Mouse (Mus musculus): ENCODE results near the gene Zfp189. TPM values are rescaled to one million over a fixed set of nuclear protein-coding genes. Genes with fewer than 3 reads are reported as not detected.
"Not testable (repeated sequence)": the region's sequence is repeated elsewhere in the genome, so short reads cannot be mapped to it uniquely, and the experiment has no call there.

Gene Zfp189
- polyA plus RNA-seq (2012; rRNA removed) = 3.3 and 3.6 TPM in 2 replicates

DNA sequence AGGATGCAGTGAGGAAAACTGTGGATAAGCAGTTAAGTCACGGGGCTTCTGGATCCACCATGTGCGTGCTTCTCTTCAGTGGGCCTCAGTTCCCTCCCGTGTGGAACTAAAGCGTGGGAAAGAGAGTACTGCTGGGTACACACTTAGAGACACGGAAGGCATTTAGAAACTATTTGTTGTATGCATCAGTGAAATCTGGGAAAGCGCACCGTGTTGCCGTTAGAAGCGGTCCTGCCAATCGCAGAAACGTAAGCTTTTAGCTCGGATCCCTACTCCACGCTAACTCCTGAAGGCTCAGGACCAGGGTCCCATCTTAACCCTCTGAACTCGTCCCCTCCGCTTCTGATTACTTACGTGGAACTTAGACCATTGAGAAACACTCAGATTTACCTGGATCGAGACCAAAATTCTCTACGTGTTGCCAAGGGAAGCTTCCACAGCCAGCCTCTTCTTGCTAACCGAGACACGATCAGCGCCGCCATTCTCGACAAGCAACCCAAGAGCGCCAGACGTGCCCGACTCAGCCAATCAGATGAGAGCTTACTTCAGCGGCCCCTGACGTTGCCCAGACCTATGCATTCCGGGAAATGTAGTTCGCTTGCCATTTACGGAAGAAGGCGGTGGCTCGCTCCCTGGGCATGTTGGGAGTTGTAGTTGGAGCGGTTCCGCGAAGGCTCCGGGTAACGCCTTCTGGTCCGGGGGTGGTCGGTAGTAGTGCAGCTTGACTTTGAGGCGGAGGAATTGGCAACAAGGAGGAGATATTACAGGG is at the start of gene Zfp189, which contains the start of gene Mrpl50:
Gene Zfp189 (plus strand): TSS at position 605 of the 769 bp plus-strand sequence.
Gene Mrpl50 (minus strand): TSS at position 522 of the 769 bp plus-strand sequence.
- peak; percentile 97 to 98 for DNase-seq (ENCODE audit: extremely low spot score in 1 of 2, low spot score in 1 of 2)

DNA sequence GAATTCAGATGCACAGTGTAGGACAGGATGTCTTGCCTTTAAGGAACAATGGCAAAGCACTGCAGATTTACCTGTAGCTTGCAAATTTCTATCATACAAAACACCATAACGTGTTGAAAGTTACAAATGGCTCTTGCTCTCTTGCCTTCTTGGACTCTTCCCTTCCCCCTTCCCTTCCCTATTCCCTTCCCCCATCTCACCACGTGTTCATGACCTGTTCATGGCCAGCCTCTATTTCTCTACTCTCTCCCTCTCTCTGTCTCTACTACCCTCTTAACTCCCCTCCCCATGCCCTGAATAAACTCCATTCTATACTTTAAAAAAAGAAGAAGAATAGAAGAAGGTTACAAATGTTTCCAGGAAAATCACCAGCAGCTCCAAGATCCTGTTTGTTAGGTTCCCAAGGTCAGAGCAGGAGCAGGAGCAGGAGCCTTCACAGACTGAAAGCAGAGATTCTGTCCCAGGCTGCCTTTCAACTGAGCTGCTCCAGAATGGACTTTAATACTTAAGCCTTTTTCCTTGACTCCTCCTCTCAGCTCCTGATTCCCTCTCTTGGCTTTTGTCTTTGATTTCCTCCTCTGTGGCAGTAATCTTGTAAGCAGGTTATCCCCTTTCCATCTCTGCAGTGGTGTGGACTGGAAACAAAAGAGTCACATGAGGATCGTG is 47.4 kb upstream of the Zfp189 start, which contains the start of gene Acnat1:
Gene Acnat1 (minus strand): TSS at position 478 of the 666 bp plus-strand sequence.
- no peak for DNase-seq (ENCODE audit: extremely low spot score in 1 of 2, low spot score in 1 of 2)

DNA sequence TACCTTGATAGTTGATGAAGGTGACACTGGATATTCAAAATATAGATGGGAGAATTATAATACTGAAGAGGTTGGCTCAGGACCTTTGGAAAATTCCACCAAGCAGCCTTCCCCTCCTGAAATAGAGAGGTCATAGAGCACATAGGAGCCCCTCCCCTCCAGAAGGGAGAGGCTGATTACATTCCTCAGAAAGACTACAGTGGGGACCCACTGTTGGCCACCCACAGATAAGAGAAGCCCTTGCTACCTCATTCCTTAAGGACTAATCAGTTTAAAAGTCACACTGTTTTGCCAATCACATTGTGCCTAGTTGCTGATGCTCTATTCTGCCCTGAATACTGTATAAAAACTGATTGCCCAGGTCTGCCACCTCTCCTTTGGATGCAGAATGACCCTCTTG is 46.4 kb upstream of the Zfp189 start:
- no peak for DNase-seq (ENCODE audit: extremely low spot score in 1 of 2, low spot score in 1 of 2)

DNA sequence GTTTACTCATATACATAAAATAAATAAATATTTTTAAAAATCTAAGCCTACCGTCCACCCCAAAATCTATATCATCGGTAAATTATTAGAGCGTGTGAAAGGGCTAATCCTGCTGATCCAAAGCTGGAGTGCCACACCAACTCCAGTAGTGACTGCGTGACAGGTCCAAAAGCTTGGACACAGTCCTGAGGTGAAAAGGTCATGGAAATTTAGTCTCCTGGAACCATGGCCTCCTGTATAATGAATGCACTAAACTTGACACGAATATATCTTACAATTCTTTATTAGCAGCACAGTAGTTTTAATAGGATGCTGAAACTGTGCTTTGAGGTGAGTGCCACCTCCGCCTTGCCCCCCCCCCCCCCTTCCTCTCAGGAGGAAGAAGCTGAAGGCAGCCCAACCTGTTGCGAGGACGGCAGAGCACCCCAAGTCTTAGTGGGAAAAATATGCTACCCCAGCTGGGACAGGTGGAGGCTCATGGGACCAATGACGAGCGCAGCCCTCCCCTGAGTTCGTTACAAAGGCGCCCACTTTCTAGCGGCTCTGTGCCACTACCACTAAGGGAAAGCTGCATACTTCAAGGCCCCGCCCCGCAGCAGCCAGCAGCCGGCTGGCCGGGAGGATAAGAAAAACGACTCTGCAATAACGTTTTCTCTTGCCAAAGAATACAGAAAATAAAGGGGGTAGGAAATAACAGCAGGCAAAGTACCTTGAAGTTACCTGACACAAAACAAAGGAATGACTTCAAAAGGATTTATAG is 42.7 kb upstream of the Zfp189 start:
- no peak for DNase-seq (ENCODE audit: extremely low spot score in 1 of 2, low spot score in 1 of 2)

DNA sequence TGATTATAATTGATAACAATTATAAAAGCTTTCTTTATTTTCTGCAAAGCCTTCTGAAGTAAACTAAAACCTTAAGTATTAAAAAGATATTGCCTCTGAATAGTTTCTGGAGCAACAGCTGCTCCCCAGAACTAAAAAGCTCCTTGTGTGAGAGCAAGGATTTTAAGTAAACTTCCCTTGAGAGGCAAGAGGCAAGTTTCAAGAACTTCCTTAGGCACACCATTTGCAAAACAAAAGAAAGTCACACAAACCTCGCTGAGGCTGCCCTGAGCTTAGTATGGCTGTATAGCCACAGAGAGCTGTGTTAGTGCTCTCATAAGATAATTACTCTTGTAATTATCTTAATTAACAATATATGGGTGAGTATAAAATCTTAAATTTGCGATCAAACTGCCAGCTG is 41.9 kb upstream of the Zfp189 start:
- not testable (repeated sequence) for DNase-seq (ENCODE audit: extremely low spot score in 1 of 2, low spot score in 1 of 2)

DNA sequence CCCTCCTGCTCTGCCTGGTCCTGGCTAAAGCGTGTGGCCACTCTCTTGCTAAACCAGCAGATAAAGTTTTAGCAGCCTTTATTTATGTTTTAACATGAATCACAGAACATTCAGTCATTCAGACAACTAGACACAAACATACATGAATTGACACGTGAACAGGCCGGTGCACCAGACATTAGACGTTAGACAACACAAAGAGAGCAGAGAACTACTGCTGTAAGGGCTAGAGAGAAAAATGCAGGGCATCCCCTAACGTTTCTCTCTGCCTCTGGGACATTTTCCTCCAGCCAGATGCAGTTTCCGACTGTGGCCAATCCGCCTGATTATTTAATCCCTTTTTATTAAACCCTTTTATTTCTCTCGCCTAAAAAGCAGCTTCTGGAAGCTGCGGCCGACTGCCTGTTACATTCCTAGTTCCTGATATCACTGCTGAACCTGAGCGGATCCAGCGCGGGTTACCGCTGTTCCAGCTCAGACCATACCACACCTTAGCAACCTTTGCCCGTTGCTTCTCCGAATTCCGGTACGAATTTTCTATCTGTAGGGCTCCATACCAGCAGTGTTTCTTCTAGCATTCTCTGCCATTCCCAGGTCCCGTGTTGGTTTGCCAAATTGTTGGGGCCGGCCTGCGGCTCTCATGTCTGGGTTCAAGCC is 40.7 kb upstream of the Zfp189 start:
- no peak for DNase-seq (ENCODE audit: extremely low spot score in 1 of 2, low spot score in 1 of 2)

DNA sequence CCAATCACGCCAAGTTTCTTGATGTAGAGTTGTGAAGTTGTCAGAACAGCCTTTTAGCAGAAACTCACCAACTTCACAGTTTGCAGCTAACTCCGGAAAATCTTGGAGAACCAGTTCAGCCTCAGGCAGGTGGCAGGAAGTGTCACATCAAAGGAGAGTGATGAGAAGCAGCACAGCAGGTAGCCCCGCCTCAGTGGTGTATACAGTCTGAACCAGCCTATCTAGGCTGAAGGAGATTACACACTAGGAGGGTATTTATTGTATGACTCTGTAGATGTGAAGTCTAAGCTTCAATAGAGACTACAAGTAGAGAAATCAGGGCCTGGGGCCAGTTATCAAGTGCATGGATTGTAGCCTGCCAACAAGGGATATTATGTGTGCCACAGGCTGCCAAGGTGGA is 40.1 kb upstream of the Zfp189 start:
- no peak for DNase-seq (ENCODE audit: extremely low spot score in 1 of 2, low spot score in 1 of 2)

DNA sequence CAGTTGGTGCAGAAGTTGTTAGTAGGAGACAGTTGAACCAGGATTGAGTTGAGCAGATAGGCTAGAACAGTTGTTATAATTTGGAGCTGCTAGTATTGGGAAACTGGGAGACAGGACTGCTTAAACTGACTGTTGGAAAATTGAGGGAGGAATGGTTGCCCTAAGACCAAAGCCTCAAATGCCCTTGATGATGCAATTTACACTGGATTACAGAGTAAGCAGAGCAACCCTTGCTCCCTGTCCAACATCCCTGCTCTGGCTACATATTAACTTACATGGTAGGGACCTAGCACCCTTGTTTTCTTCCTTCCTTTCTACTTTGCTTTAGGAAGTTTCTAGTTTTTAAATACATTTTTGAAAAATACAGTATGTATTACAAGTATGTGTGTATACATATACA is 35.5 kb upstream of the Zfp189 start:
- no peak for DNase-seq (ENCODE audit: extremely low spot score in 1 of 2, low spot score in 1 of 2)

DNA sequence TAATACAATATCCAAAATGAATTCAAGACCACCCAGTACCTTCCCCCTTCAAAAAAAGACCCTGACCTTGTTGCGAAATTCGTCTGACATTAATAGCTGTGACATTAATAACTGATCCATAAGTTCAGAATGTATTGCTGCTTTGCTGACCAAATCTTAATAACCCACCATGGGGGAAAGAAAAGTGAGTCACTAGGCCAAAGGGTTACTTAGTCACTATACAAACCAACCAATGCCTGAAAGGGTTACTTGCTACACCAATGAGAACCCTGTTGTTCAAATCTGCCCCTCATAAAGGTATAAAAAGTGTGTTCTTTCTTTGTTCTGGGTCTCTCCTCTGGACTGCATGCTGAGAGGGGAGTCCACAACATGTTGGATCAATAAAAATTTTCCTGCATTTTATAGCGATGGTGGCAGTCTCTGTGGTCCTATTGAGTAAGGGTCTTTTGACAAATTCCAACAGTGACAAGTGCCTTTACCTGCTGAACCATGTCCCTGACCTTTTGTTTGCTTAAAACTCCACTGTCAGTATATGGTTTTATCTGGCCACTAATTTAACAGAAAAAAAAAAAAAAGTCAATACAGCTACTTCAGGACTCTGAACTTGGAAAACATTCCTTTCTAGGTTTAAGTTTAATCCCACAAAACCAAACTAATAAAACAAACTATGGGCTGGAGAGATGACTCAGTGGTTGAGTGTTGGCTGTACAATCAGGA is 34.9 kb upstream of the Zfp189 start:
- not testable (repeated sequence) for DNase-seq (ENCODE audit: extremely low spot score in 1 of 2, low spot score in 1 of 2)

DNA sequence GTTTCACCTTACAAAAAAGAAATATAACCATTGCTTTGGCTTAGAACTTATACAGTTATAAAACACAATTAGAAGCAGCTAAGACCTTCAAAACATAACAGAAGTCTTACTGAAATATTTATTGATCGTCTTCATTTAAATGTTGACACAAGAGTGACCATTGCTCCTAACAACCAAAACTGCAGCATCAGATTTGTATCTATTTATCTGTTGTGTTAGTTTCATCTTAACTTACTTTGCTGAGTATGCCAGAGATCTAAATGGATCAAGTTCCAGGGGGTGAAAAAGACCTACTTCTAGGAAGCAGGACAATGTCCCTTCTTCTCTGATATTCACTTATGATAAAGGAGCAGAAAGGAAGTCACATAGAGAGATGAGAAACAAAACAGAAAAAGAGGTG is 17.4 kb upstream of the Zfp189 start:
- no peak for DNase-seq (ENCODE audit: extremely low spot score in 1 of 2, low spot score in 1 of 2)

DNA sequence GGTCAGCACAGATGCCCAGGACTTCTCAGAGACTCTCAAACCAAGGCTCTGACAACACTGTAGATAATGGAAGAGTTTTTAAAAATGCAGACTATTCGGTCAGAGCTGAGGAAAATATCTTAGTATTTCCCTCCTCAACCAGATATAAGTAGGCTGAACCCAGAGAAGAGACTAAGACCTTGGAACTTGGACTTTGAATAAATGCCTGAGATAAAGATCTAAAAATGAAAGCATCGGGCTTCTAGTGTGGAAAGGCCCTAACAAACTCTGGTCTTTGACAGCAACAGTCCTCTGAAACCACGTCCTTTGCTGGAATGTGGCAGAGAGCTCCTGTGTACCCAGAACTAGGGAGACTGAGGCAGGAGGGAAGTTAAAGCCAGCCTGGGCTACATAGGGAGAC is 14.6 kb upstream of the Zfp189 start, which contains the start of gene Baat:
Gene Baat (minus strand): TSS at position 172 of the 400 bp plus-strand sequence.
- DNase-seq (ENCODE audit: extremely low spot score in 1 of 2, low spot score in 1 of 2) = no peak

DNA sequence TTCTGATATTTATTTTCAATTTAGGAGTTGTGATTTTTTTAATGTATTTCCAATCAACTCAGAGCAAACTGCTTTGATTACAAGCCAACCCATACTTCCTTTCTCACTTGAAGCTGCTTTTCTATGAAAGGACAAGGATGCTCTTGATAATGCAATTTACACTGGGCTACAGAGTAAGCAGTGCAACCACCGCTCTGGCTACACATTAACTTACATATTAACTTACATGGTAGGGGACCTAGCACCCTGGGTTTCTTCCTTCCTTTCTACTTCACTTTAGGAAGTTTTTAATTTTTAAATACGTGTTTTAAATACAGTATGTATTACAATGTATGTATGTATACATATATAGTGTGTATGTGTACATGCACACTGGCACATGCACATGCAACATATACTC is 11.8 kb upstream of the Zfp189 start:
- DNase-seq (ENCODE audit: extremely low spot score in 1 of 2, low spot score in 1 of 2) = no peak

DNA sequence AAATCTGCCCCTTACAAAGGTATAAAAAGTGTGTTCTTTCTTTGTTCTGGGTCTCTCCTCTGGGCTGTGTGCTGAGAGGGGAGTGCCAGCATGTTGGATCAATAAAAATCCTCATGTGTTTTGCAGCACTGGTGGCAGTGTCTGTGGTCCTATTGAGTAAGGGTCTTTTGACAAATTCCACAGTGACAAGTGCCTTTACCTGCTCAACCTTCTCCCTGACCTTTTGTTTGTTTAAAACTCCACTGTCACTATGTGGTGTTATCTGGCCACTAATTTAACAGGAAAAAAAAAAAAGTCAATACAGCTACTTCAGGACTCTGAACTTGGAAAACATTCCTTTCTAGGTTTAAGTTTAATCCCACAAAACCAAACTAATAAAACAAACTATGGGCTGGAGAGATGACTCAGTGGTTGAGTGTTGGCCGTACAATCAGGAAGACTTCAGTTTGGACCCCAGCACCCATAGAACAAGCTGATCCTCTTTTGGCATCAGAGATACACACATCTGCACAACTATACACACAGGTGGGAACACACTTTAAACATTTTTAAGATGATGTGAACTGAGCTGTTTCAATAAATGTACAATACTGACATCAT is 10.6 kb upstream of the Zfp189 start:
- not testable (repeated sequence) for DNase-seq (ENCODE audit: extremely low spot score in 1 of 2, low spot score in 1 of 2)

DNA sequence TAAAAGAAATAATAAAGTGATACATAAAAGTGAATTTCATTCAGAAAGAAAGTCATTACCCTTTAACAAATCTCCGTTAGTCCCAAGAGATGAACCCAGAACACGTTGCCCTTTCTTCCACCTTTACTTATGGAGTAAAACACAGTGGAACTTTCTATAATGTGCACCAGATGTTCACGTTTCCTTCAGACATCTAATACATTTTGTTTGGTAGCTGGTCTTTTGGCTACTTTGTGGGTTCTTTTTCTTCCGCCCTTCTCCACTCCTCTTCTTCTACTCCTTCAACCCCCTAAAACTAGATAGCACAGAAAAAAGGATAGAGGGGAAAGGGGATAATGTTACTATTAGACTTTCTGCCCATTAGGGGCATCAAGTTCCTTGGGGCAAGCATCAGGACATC is 8.3 kb upstream of the Zfp189 start:
- no peak for DNase-seq (ENCODE audit: extremely low spot score in 1 of 2, low spot score in 1 of 2)

DNA sequence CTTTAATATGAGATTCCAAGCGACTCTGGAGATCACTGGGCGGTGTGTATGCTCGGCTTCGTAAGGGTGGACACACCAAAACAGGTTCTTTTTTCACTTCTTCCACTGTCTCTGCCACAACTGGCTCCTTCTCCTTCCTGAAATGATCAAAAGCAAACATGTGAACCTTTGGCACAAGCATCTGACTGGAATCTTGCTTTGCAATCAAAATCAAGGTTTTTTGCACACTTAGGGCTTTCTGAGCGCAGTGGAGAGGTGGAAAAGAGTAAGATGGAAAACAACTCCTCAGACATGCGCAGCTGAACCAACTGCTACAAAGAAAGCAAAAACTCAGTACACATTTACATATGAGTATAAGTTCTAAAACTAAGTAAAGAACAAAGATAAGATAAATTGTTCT is 6.5 kb upstream of the Zfp189 start:
- no peak for DNase-seq (ENCODE audit: extremely low spot score in 1 of 2, low spot score in 1 of 2)

DNA sequence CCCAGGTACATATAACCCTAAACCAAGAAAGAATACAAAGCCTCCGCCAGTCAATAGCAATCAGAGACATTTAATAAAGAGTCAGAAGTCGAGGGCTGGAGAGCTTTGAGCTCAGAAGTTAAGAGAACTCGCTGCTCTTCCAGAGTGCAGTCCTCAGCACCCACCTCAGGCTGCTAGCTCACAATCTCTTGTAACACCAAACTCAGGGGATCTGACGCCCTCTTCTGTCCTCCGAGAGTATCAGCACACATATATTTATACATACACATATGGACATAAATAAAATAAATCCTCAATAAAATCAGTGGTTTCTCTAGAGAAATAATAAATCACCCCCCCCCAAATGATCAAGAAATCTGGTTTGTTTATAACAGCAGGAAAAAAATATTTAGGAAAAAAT is 1.5 kb upstream of the Zfp189 start:
- DNase-seq (ENCODE audit: extremely low spot score in 1 of 2, low spot score in 1 of 2) = no peak

DNA sequence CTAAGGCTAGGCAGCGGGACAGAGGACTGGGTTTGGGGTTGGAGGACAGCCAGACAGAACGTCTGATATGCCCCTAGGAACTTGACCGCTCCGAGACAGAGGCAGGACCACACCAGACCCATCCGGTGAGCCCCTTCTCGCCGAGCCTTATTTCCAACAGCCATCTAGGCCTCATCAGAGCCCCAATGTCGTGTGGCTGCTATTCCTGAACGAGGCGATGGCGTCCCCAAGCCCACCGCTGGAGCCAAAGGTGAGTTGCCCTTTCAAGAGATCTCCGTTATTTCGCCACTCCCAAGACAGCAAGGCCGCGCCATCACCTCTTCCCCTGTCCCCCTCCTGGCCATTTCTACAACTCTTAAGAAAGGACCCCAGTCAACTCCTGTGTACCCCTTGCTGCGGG is 370 bp downstream of the Zfp189 start:
- DNase-seq (ENCODE audit: extremely low spot score in 1 of 2, low spot score in 1 of 2) = no peak

DNA sequence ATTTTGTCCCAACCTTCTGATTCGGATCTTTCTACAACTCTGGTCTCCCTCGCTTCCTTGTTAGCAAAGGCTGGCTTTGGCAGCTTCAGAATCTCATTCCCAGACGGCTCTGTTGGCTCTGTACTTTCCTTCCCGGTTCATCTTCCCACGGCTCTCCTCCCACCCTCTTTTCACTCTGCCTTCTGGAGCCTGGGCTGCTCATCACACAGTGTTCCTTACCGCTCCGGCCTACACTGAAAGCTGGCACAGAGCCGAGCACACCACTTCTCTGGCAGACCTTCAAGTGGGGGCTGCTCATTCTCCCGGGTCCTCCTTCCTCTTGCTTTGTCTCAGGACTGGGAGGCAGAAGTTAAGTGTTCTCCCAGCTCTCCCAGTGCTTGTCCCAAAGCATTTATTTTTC is 1.6 kb downstream of the Zfp189 start:
- peak; percentile 82 to 92 for DNase-seq (ENCODE audit: extremely low spot score in 1 of 2, low spot score in 1 of 2)

DNA sequence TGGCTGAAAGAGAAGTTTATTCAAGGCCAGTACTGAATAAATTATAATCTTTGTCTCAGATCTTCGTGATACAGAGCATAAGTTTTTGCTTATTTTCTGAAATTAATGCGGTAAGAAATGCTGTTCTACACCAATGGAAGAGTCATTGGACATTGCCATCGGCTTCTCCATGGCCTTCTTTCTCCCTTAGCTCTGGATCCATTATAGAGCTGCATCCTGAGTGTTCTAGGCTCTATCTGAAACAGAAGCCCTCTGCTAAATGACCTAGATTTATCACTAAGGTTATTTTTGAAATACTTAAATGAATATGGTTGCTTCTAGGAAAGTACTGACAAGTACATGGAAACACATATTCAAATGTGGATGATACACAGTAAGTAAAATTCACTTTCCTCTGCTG is 14.1 kb downstream of the Zfp189 start:
- DNase-seq (ENCODE audit: extremely low spot score in 1 of 2, low spot score in 1 of 2) = no peak

Measured in frontal cortex, adult 2 months (tissue).